Mouse (Mus musculus): Measurements from ENCODE around the gene Mras. TPM values are rescaled to one million over a fixed set of nuclear protein-coding genes. Genes with fewer than 3 reads are reported as not detected.
A peak's percentile ranks its signal among the peaks of the same experiment; 100 is the strongest.

Gene Mras
- polyA plus RNA-seq, 1 experiment = 6.0 TPM

GRCm38 (mm10) chr9:99368431-99368830, 68.8 kb downstream of the Mras start:
- H3K4me3 ChIP-seq (ENCODE audit: low read depth, low read length) = no peak overlapping the region
- no peak for TF ChIP-seq CTCF (IDR thresholded peaks at IDR 0.05; ENCODE audit: low read depth, low read length)
- TF ChIP-seq EP300 (IDR thresholded peaks at IDR 0.05; ENCODE audit: insufficient read depth, low read depth, low read length) = no peak
- TF ChIP-seq POLR2A (IDR thresholded peaks at IDR 0.05; ENCODE audit: insufficient read depth, low read length) = no peak
- H3K27me3 ChIP-seq (ENCODE audit: control insufficient read depth, insufficient read depth, low read length, poor library complexity, severe bottlenecking) = no peaks in the 10 kb centered on the region
- H3K9ac ChIP-seq (ENCODE audit: low read depth, poor library complexity, severe bottlenecking) = no peak overlapping the region
- no peaks in the 10 kb centered on the region for H3K36me3 ChIP-seq (ENCODE audit: control insufficient read depth, insufficient read depth, low read length, poor library complexity, severe bottlenecking)
- H3K27ac ChIP-seq (ENCODE audit: insufficient read depth, low read length) = no peak overlapping the region
- H3K4me1 ChIP-seq (ENCODE audit: control insufficient read depth, insufficient read depth, low read length) = peaks cover 3% of the 10 kb centered on the region
- no peaks in the 10 kb centered on the region for H3K9me3 ChIP-seq (replicated peaks; ENCODE audit: control insufficient read depth, insufficient read depth, low read length, poor library complexity, severe bottlenecking)

GRCm38 (mm10) chr9:99365906-99366305, 71.3 kb downstream of the Mras start:
- Histone ChIP-seq H3K27me3 (ENCODE audit: control insufficient read depth, insufficient read depth, low read length, poor library complexity, severe bottlenecking) (no peaks in the 10 kb centered on the region), H3K27ac (ENCODE audit: insufficient read depth, low read length) (no peak overlapping the region), H3K9ac (ENCODE audit: low read depth, poor library complexity, severe bottlenecking) (no peak overlapping the region), H3K4me3 (ENCODE audit: low read depth, low read length) (no peak overlapping the region), H3K9me3 (replicated peaks; ENCODE audit: control insufficient read depth, insufficient read depth, low read length, poor library complexity, severe bottlenecking) (no peaks in the 10 kb centered on the region), H3K4me1 (ENCODE audit: control insufficient read depth, insufficient read depth, low read length) (peaks cover 3% of the 10 kb centered on the region), H3K36me3 (ENCODE audit: control insufficient read depth, insufficient read depth, low read length, poor library complexity, severe bottlenecking) (no peaks in the 10 kb centered on the region)
- TF ChIP-seq POLR2A (IDR thresholded peaks at IDR 0.05; ENCODE audit: insufficient read depth, low read length) = no peak
- no peak for TF ChIP-seq EP300 (IDR thresholded peaks at IDR 0.05; ENCODE audit: insufficient read depth, low read depth, low read length)

GRCm38 (mm10) chr9:99363076-99363475, 74.1 kb downstream of the Mras start:
- no peak overlapping the region for H3K27ac ChIP-seq (ENCODE audit: insufficient read depth, low read length)
- no peaks in the 10 kb centered on the region for H3K36me3 ChIP-seq (ENCODE audit: control insufficient read depth, insufficient read depth, low read length, poor library complexity, severe bottlenecking)
- no peaks in the 10 kb centered on the region for H3K27me3 ChIP-seq (ENCODE audit: control insufficient read depth, insufficient read depth, low read length, poor library complexity, severe bottlenecking)
- no peaks in the 10 kb centered on the region for H3K9me3 ChIP-seq (replicated peaks; ENCODE audit: control insufficient read depth, insufficient read depth, low read length, poor library complexity, severe bottlenecking)
- TF ChIP-seq EP300 (IDR thresholded peaks at IDR 0.05; ENCODE audit: insufficient read depth, low read depth, low read length) (no peak), POLR2A (IDR thresholded peaks at IDR 0.05; ENCODE audit: insufficient read depth, low read length) (no peak), CTCF (IDR thresholded peaks at IDR 0.05; ENCODE audit: low read depth, low read length) (no peak)
- no peak overlapping the region for H3K4me3 ChIP-seq (ENCODE audit: low read depth, low read length)
- H3K9ac ChIP-seq (ENCODE audit: low read depth, poor library complexity, severe bottlenecking) = no peak overlapping the region
- no peaks in the 10 kb centered on the region for H3K4me1 ChIP-seq (ENCODE audit: control insufficient read depth, insufficient read depth, low read length)

- Histone ChIP-seq H3K4me1 (ENCODE audit: control insufficient read depth, insufficient read depth, low read length) (no peaks in the 10 kb centered on the region), H3K9ac (ENCODE audit: low read depth, poor library complexity, severe bottlenecking) (no peak overlapping the region), H3K9me3 (replicated peaks; ENCODE audit: control insufficient read depth, insufficient read depth, low read length, poor library complexity, severe bottlenecking) (no peaks in the 10 kb centered on the region), H3K36me3 (ENCODE audit: control insufficient read depth, insufficient read depth, low read length, poor library complexity, severe bottlenecking) (no peaks in the 10 kb centered on the region), H3K27me3 (ENCODE audit: control insufficient read depth, insufficient read depth, low read length, poor library complexity, severe bottlenecking) (peaks cover 2% of the 10 kb centered on the region; the same call in 1 of the 2 replicates), H3K27ac (ENCODE audit: insufficient read depth, low read length) (no peak overlapping the region), H3K4me3 (ENCODE audit: low read depth, low read length) (no peak overlapping the region)
- no peak for TF ChIP-seq POLR2A (IDR thresholded peaks at IDR 0.05; ENCODE audit: insufficient read depth, low read length)
- no peak for TF ChIP-seq EP300 (IDR thresholded peaks at IDR 0.05; ENCODE audit: insufficient read depth, low read depth, low read length)
- no peak for TF ChIP-seq CTCF (IDR thresholded peaks at IDR 0.05; ENCODE audit: low read depth, low read length)
Observed at GRCm38 (mm10) chr9:99361946-99362345, 75.2 kb downstream of the Mras start.

- TF ChIP-seq EP300 (IDR thresholded peaks at IDR 0.05; ENCODE audit: insufficient read depth, low read depth, low read length) (no peak), POLR2A (IDR thresholded peaks at IDR 0.05; ENCODE audit: insufficient read depth, low read length) (no peak), CTCF (IDR thresholded peaks at IDR 0.05; ENCODE audit: low read depth, low read length) (no peak)
- Histone ChIP-seq H3K4me3 (ENCODE audit: low read depth, low read length) (no peak overlapping the region), H3K27me3 (ENCODE audit: control insufficient read depth, insufficient read depth, low read length, poor library complexity, severe bottlenecking) (peaks cover 2% of the 10 kb centered on the region; the same call in 1 of the 2 replicates), H3K27ac (ENCODE audit: insufficient read depth, low read length) (no peak overlapping the region), H3K9ac (ENCODE audit: low read depth, poor library complexity, severe bottlenecking) (no peak overlapping the region), H3K4me1 (ENCODE audit: control insufficient read depth, insufficient read depth, low read length) (no peaks in the 10 kb centered on the region), H3K9me3 (replicated peaks; ENCODE audit: control insufficient read depth, insufficient read depth, low read length, poor library complexity, severe bottlenecking) (no peaks in the 10 kb centered on the region), H3K36me3 (ENCODE audit: control insufficient read depth, insufficient read depth, low read length, poor library complexity, severe bottlenecking) (no peaks in the 10 kb centered on the region)
Observed at GRCm38 (mm10) chr9:99359012-99359411, 78.2 kb downstream of the Mras start.

GRCm38 (mm10) chr9:99357921-99358692, 79.1 kb downstream of the Mras start, which contains the start of gene Esyt3:
TSS of gene Esyt3 (minus strand) at chr9:99358557.
- TF ChIP-seq EP300 (IDR thresholded peaks at IDR 0.05; ENCODE audit: insufficient read depth, low read depth, low read length) (no peak), POLR2A (IDR thresholded peaks at IDR 0.05; ENCODE audit: insufficient read depth, low read length) (no peak), CTCF (IDR thresholded peaks at IDR 0.05; ENCODE audit: low read depth, low read length) (no peak)
- peak within 1 kb of the TSS; percentile 77 for H3K4me3 ChIP-seq (ENCODE audit: low read depth, low read length)
- H3K9me3 ChIP-seq (replicated peaks; ENCODE audit: control insufficient read depth, insufficient read depth, low read length, poor library complexity, severe bottlenecking) = no peaks in the 10 kb centered on the region
- H3K36me3 ChIP-seq (ENCODE audit: control insufficient read depth, insufficient read depth, low read length, poor library complexity, severe bottlenecking) = no peaks in the 10 kb centered on the region
- no peaks in the 10 kb centered on the region for H3K4me1 ChIP-seq (ENCODE audit: control insufficient read depth, insufficient read depth, low read length)
- H3K27me3 ChIP-seq (ENCODE audit: control insufficient read depth, insufficient read depth, low read length, poor library complexity, severe bottlenecking) = peaks cover 2% of the 10 kb centered on the region; the same call in 1 of the 2 replicates
- peak within 1 kb of the TSS; percentile 69 for H3K9ac ChIP-seq (ENCODE audit: low read depth, poor library complexity, severe bottlenecking)
- no peak within 1 kb of the TSS for H3K27ac ChIP-seq (ENCODE audit: insufficient read depth, low read length)

Measured in ES-Bruce4 (cell line).